Mouse (Mus musculus) bone marrow macrophage, adult 2 months (primary cell): Measurements from ENCODE around the gene Slc25a43. TPM values are rescaled to one million over a fixed set of nuclear protein-coding genes. Genes with fewer than 3 reads are reported as not detected.
"Not testable (repeated sequence)": the region's sequence is repeated elsewhere in the genome, so short reads cannot be mapped to it uniquely, and the experiment has no call there.

Experiments
- H3K27ac ChIP-seq: 2 replicates; pipeline ENCODE4 v1.5.1; 2012; ENCODE audit warnings: low read depth, low read length; ENCODE audit not compliant: insufficient read depth
- H3K4me1 ChIP-seq: 2 replicates; pipeline ENCODE4 v1.6.1; 2012; ENCODE audit warnings: low read length; ENCODE audit not compliant: control insufficient read depth, insufficient read depth
- H3K4me3 ChIP-seq: 2 replicates; pipeline ENCODE4 v1.5.1; 2012; ENCODE audit warnings: mild to moderate bottlenecking, low read length, moderate library complexity; ENCODE audit not compliant: insufficient read depth
- CTCF ChIP-seq: IDR thresholded peaks from 2 replicates; pipeline ENCODE4 v1.5.1; 2012; ENCODE audit warnings: low read depth, mild to moderate bottlenecking, low read length, moderate library complexity
- POLR2A ChIP-seq: IDR thresholded peaks from 2 replicates; pipeline ENCODE4 v1.6.1; 2012; ENCODE audit warnings: mild to moderate bottlenecking, low read depth, low read length, borderline replicate concordance
- polyA plus RNA-seq: library from polyadenylated mRNA; stranded (reverse); fragments of >200 nt; gene quantifications from 2 replicates; pipeline ENCODE4 v1.2.4, GENCODE M21; 2012; ENCODE audit not compliant: missing spikeins, insufficient read depth, insufficient read length

The Slc25a43 gene
- polyA plus RNA-seq, 1 experiment = 5.8 TPM

- H3K4me3 ChIP-seq = no peak overlapping the region
- no peak overlapping the region for H3K27ac ChIP-seq
- TF ChIP-seq POLR2A = no peak
- no peak for TF ChIP-seq CTCF
- no peaks in the 10 kb centered on the region for H3K4me1 ChIP-seq
Observed at GRCm38 (mm10) chrX:36775520-36775919, 32.1 kb downstream of the Slc25a43 start.

- Histone ChIP-seq H3K4me3 (no peak overlapping the region), H3K27ac (no peak overlapping the region), H3K4me1 (no peaks in the 10 kb centered on the region)
- TF ChIP-seq CTCF (no peak), POLR2A (no peak)
Observed at GRCm38 (mm10) chrX:36777694-36778093, 34.2 kb downstream of the Slc25a43 start.

DNA sequence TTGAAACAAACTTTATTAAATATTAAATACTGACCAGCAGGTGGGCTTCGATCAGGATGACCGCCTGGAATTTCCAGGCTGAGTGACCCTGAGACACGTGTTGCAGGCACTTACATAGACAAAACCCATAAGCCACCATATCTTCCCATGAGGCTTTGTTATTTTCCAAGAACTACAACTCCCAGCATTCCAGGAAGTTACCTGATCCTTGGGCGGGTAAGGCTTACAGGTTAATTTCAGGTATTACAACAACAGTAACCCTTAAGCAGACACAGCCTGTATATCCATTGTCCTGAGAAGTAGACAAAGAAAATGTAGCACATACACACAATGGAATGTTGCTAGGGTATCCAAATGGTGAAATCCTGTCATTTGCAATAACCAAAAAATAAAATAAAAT is 45.9 kb downstream of the Slc25a43 start:
- no peak overlapping the region for H3K4me3 ChIP-seq
- TF ChIP-seq POLR2A (no peak), CTCF (no peak)
- no peak overlapping the region for H3K27ac ChIP-seq
- no peaks in the 10 kb centered on the region for H3K4me1 ChIP-seq

DNA sequence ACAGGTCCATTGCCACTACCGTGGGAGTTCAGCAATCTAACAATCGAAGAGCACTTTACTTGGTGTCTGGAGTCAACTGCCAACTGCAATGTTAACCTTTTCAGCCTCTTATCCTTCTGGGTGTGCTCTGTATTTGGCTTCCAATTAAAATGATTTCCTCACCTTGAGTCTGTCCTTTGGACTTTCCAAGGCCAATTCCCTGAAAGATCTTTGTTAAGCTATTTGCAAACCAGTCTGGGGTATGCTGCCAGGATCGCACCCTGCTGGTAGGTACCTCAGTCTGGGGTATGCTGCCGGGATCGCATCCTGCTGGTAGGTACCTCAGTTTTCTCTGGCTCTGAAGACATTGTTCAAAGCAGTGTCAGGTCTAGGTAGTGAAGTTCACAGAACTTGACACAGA is 51.1 kb downstream of the Slc25a43 start:
- TF ChIP-seq CTCF (no peak), POLR2A (no peak)
- Histone ChIP-seq H3K4me1 (no peaks in the 10 kb centered on the region), H3K4me3 (no peak overlapping the region), H3K27ac (no peak overlapping the region)

- no peaks in the 10 kb centered on the region for H3K4me1 ChIP-seq
- no peak for TF ChIP-seq CTCF
- no peak for TF ChIP-seq POLR2A
- H3K4me3 ChIP-seq = peak within 1 kb of the TSS; percentile 96
- H3K27ac ChIP-seq = peak within 1 kb of the TSS; percentile 96
Observed at GRCm38 (mm10) chrX:36795424-36796162, 52.1 kb downstream of the Slc25a43 start, which contains the start of gene Slc25a5. TSS of gene Slc25a5 (plus strand) at chrX:36795651.

- TF ChIP-seq POLR2A (no peak), CTCF (peak; percentile 24; the same call in 1 of the 2 replicates)
- Histone ChIP-seq H3K27ac (peak overlapping the region; percentile 96), H3K4me1 (no peaks in the 10 kb centered on the region), H3K4me3 (peak overlapping the region; percentile 96)
Observed at GRCm38 (mm10) chrX:36796163-36796581, 52.7 kb downstream of the Slc25a43 start.

DNA sequence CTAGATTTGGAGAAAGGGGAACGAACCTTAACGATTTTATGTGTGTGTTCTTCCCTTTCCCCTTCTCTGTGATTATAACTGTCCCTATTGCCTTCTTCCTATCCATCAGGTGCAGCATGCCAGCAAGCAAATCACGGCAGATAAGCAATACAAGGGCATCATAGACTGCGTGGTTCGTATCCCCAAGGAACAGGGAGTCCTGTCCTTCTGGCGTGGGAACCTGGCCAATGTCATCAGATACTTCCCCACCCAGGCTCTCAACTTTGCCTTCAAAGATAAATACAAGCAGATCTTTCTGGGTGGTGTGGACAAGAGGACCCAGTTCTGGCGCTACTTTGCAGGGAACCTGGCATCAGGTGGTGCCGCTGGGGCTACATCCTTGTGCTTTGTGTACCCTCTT is 53.3 kb downstream of the Slc25a43 start:
- not testable (repeated sequence) for H3K4me1 ChIP-seq
- Histone ChIP-seq H3K27ac (peak overlapping the region; percentile 96), H3K4me3 (peak overlapping the region; percentile 96)

DNA sequence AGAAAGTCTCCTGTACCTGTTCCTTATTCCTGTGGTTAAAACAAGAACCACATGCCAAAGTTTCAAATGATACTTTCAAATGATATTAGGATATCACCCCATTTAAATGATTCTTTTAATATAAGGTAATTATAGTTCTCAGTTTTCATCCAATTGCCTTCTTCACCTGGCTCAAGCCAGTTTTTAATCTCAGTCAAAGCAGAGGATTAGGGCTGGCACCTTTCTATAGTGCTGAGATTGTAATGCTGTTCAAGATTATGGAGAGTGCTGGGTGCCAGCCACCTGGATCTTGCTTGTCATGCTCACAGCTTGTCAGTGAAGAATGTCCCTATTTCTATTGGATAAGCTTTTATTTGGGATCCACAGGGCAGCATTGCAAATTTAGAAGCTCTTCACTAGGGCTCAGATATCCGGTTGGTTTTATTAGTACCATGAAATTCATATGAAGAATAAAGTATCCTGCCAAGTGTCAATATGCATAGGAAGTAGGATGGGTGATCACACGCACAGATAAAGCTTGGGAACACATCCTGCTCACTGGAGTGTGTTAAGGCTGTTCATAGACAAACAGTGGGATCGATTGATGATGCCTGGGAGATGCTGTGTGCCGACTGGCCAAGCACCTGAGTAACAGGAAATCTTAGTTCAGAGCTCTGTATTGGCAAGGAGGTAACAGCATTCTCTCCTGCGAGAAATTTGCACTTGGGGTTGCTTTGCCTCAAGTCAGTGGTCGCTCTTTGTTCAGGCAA is 55.8 kb downstream of the Slc25a43 start:
- H3K4me3 ChIP-seq = no peak overlapping the region
- TF ChIP-seq CTCF (no peak), POLR2A (no peak)
- peaks cover 12% of the 10 kb centered on the region for H3K4me1 ChIP-seq
- H3K27ac ChIP-seq = no peak overlapping the region

GRCm38 (mm10) chrX:36803189-36803588 is 59.7 kb downstream of the Slc25a43 start:
- Histone ChIP-seq H3K4me3 (no peak overlapping the region), H3K27ac (peak overlapping the region; percentile 80), H3K4me1 (peaks cover 12% of the 10 kb centered on the region)
- no peak for TF ChIP-seq CTCF
- TF ChIP-seq POLR2A = no peak

GRCm38 (mm10) chrX:36804196-36804595 is 60.7 kb downstream of the Slc25a43 start:
- Histone ChIP-seq H3K4me1 (peaks cover 15% of the 10 kb centered on the region), H3K4me3 (no peak overlapping the region), H3K27ac (peak overlapping the region; percentile 66)
- TF ChIP-seq POLR2A = no peak
- TF ChIP-seq CTCF = no peak
